Mouse (Mus musculus) midbrain, embryonic 12.5 days (tissue): ENCODE data around the gene Lefty2. TPM values are rescaled to one million over a fixed set of nuclear protein-coding genes. Genes with fewer than 3 reads are reported as not detected.
A peak's percentile ranks its signal among the peaks of the same experiment; 100 is the strongest.

ENCODE experiments used
- ATAC-seq: fragments of 200-750 bp; cut with Nextera tagmentation; 2 replicates; pipeline ENCODE4 v1.8.0; 2017; ENCODE audit warnings: low read depth, moderate TSS enrichment, moderate library complexity; ENCODE audit not compliant: low FRiP score
- H3K27ac ChIP-seq: fragments of 300-500 bp; sonication (generic); replicated peaks from 2 replicates; pipeline ENCODE4 v1.5.1; 2016; ENCODE audit warnings: mild to moderate bottlenecking
- H3K27me3 ChIP-seq: fragments of 300-500 bp; sonication (generic); 2 replicates; pipeline ENCODE4 v1.6.1; 2016; ENCODE audit warnings: mild to moderate bottlenecking
- H3K36me3 ChIP-seq: fragments of 300-500 bp; sonication (generic); 2 replicates; pipeline ENCODE4 v1.6.1; 2016
- H3K4me1 ChIP-seq: fragments of 300-500 bp; sonication (generic); 2 replicates; pipeline ENCODE4 v1.6.1; 2016
- H3K4me2 ChIP-seq: fragments of 300-500 bp; sonication (generic); replicated peaks from 2 replicates; pipeline ENCODE4 v1.6.1; 2016; ENCODE audit warnings: mild to moderate bottlenecking, moderate library complexity
- H3K4me3 ChIP-seq: fragments of 300-500 bp; sonication (generic); 2 replicates; pipeline ENCODE4 v1.5.1; 2016; ENCODE audit warnings: mild to moderate bottlenecking
- H3K9ac ChIP-seq: fragments of 300-500 bp; sonication (generic); replicated peaks from 2 replicates; pipeline ENCODE4 v1.6.1; 2016; ENCODE audit warnings: mild to moderate bottlenecking, moderate library complexity
- H3K9me3 ChIP-seq: fragments of 300-500 bp; sonication (generic); 2 replicates; pipeline ENCODE4 v1.6.1; 2016; ENCODE audit warnings: mild to moderate bottlenecking
- WGBS: fragments of 180-500 bp; shearing (Covaris S2); methylation state at CpG from one replicate; pipeline ENCODE4 v1.1.7; 2016; 5-methylcytosine and 5-hydroxymethylcytosine counted together
- polyA plus RNA-seq: library from polyadenylated mRNA; unstranded; fragments of >200 nt; fragmentation: Nextera tagmentation; extraction: Ambion mirVana; gene quantifications from 2 replicates; pipeline ENCODE4 v1.2.1, GENCODE M21; 2016

Gene Lefty2
- polyA plus RNA-seq = not detected in 2 replicates

- no peak within 1 kb of the TSS for H3K27ac ChIP-seq
- WGBS = 64% methylated on average over 10 of the region's 10 CpGs
- peaks cover 13% of the 10 kb centered on the region for H3K4me1 ChIP-seq
- H3K4me3 ChIP-seq = no peak within 1 kb of the TSS
- ATAC-seq = no peak
- H3K27me3 ChIP-seq = peaks cover 49% of the 10 kb centered on the region
- no peaks in the 10 kb centered on the region for H3K9me3 ChIP-seq
- H3K36me3 ChIP-seq = no peaks in the 10 kb centered on the region
- H3K4me2 ChIP-seq = no peak within 1 kb of the TSS
- H3K9ac ChIP-seq = no peak within 1 kb of the TSS
Measured at GRCm38 (mm10) chr1:180892808-180893207, at the start of gene Lefty2. Lefty2 (plus strand) TSS chr1:180893108.

DNA sequence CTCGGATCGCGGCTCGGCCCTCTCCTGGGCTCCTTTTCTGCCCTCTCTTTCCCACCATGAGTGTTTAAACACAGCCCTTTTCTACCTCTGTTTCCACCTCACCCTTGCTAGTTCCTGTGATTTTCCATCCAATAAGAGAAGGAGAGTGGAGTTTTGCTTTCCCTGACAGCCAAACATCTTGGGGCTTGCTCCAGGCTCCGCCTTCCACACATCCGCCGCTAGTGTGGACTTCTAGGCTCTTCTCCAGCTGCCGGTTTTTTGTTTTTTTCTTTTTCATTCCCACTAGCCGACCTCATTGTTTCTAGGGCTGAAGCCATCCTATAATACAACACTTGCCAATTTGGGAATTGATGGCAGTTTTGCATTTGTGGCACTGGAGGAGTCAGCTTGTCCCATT is 44.8 kb upstream of the Lefty2 start:
- Histone ChIP-seq H3K27ac (peak overlapping the region; percentile 91), H3K36me3 (no peaks in the 10 kb centered on the region), H3K9me3 (no peaks in the 10 kb centered on the region), H3K4me2 (peak overlapping the region; percentile 50), H3K27me3 (no peaks in the 10 kb centered on the region), H3K9ac (peak overlapping the region; percentile 43), H3K4me3 (peak overlapping the region; percentile 24), H3K4me1 (peaks cover 44% of the 10 kb centered on the region)
- ATAC-seq = peak; percentile 17; the same call in 1 of the 2 replicates
- WGBS = 0% methylated on average over 9 of the region's 9 CpGs

DNA sequence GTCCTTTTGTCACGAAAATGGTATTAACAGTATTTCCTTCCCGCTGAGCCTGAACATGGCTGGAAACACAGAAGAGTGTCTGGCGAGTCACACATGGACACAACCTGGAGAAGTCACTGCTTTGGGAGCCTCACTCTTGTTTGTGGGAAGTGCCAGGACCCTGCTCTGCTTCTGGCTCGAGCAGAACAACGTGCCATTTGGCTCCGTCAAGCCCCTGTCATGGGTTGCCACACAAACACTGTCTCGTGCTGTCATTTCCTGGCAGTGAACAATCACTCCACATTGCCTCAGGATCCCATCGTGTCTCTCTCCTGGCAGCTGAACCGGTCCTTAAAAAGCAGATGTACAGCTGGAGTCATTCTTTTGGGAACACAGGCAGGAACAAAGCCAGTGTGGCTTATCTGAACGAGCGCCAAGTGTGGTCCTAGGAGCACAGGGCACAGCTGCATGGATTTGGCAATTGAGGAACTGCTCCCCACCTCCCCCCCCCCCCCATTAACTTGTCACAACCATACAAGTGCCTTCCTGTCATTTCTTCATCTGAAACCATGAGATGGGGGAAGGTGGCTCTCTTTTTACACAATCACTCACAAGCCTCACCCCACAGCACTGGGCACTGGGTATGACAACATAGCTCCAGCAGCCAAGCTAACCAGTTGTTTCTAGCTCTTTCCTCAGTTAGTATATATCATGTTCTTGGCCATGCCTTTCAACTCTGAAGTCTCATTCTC is 44.2 kb upstream of the Lefty2 start:
- 20% methylated on average over 11 of the region's 11 CpGs for WGBS
- Histone ChIP-seq H3K36me3 (no peaks in the 10 kb centered on the region), H3K9ac (peak overlapping the region; percentile 43), H3K4me2 (peak overlapping the region; percentile 50), H3K4me1 (peaks cover 44% of the 10 kb centered on the region), H3K27ac (peak overlapping the region; percentile 91), H3K27me3 (no peaks in the 10 kb centered on the region), H3K9me3 (no peaks in the 10 kb centered on the region), H3K4me3 (peak overlapping the region; percentile 24)
- 0 out of 2 replicates have a peak, but pooled peaks have one; percentile 6 for ATAC-seq

DNA sequence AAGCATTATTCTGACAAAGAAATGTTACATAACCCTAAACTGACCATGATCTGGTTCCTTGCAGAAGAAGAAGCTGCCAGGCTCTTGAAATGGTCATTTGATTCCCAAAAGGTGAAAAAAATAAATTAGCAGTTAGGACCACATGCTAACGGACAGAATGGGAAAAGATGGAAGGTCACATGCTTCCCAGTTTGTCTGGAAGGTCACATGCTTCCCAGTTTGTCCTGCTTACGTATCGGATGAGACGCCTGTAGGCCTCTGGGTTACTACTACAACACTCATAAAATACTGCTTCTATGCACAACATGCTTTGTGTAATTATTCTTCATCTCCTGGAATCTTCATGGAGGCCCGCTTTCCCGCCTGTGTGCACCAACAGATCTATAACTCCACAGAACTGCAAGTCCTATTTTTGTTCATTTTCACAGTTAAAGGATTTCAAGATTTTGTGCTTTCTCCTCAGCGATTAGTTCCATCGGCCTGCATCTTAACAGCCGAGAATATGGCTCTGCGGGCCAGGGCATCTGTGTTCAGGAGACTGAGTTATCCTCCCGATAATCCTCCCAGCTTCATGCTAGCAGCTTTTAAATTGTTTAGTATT is 43.1 kb upstream of the Lefty2 start:
- Histone ChIP-seq H3K27ac (peak overlapping the region; percentile 99), H3K4me3 (peak overlapping the region; percentile 77), H3K27me3 (no peaks in the 10 kb centered on the region), H3K4me2 (peak overlapping the region; percentile 72), H3K36me3 (no peaks in the 10 kb centered on the region), H3K9ac (peak overlapping the region; percentile 70), H3K9me3 (no peaks in the 10 kb centered on the region), H3K4me1 (peaks cover 44% of the 10 kb centered on the region)
- no peak for ATAC-seq
- WGBS = 30% methylated on average over 11 of the region's 11 CpGs

- WGBS = under 1% methylated on average over 77 of the region's 77 CpGs
- peak within 1 kb of the TSS; percentile 73 for H3K4me2 ChIP-seq
- ATAC-seq = peak; percentile 98
Measured at GRCm38 (mm10) chr1:180850316-180851270, 42.3 kb upstream of the Lefty2 start, which contains the start of gene Sde2. Sde2 (plus strand) TSS chr1:180851127.

DNA sequence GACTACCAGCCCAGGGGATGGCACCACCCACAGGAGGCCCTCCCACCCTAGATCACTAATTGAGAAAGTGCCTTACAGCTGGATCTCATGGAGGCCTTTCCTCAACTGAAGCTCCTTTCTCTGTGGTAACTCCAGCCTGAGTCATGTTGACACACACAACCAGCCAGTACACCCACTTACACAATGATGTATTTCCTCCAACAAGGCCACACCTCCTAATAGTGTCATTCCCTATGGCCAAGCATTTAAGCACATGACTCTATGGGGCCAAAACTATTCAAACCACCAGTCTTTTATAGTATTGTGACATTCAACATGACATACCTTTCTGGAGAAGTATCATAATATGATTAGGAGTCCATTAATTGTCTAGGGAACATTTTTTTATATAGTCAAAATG is 34.1 kb upstream of the Lefty2 start:
- H3K27ac ChIP-seq = no peak overlapping the region
- H3K4me3 ChIP-seq = no peak overlapping the region
- no peak overlapping the region for H3K4me2 ChIP-seq
- H3K9me3 ChIP-seq = no peaks in the 10 kb centered on the region
- no peaks in the 10 kb centered on the region for H3K27me3 ChIP-seq
- no peak overlapping the region for H3K9ac ChIP-seq
- no peak for ATAC-seq
- H3K4me1 ChIP-seq = no peaks in the 10 kb centered on the region
- H3K36me3 ChIP-seq = peaks cover 68% of the 10 kb centered on the region

More at GRCm38 (mm10) chr1:180850316-180851270, 42.3 kb upstream of the Lefty2 start, which contains the start of gene Sde2:
- H3K9me3 ChIP-seq = no peaks in the 10 kb centered on the region
- peak within 1 kb of the TSS; percentile 76 for H3K9ac ChIP-seq
- H3K27me3 ChIP-seq = no peaks in the 10 kb centered on the region
- H3K4me1 ChIP-seq = peaks cover 44% of the 10 kb centered on the region
- peak within 1 kb of the TSS; percentile 77 for H3K4me3 ChIP-seq
- H3K27ac ChIP-seq = peak within 1 kb of the TSS; percentile 99
- H3K36me3 ChIP-seq = peaks cover under 1% of the 10 kb centered on the region; the same call in 1 of the 2 replicates

DNA sequence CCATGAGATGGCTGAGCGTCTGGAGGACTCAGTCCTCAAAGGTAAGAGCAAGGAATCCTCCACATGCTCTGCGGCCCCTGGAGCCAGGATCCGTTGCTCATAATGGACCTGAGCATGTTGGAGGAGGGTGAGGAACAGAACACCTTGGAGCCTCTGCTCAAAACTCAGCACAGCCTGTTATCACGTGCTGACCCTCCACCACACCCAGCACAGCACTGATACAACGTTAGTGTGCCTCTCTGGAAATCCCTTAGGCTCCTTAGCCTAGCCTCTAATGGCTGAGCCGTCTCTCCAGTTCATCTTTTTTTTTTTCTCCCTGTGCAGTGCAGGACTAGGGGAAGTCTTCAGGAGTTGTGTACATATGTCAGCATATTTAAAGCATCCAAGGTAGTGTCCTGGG is 32.9 kb upstream of the Lefty2 start:
- Histone ChIP-seq H3K9ac (no peak overlapping the region), H3K4me3 (no peak overlapping the region), H3K27ac (no peak overlapping the region), H3K36me3 (peaks cover 79% of the 10 kb centered on the region), H3K9me3 (no peaks in the 10 kb centered on the region), H3K27me3 (no peaks in the 10 kb centered on the region), H3K4me2 (no peak overlapping the region), H3K4me1 (no peaks in the 10 kb centered on the region)
- WGBS = 89% methylated on average over 6 of the region's 6 CpGs
- no peak for ATAC-seq

DNA sequence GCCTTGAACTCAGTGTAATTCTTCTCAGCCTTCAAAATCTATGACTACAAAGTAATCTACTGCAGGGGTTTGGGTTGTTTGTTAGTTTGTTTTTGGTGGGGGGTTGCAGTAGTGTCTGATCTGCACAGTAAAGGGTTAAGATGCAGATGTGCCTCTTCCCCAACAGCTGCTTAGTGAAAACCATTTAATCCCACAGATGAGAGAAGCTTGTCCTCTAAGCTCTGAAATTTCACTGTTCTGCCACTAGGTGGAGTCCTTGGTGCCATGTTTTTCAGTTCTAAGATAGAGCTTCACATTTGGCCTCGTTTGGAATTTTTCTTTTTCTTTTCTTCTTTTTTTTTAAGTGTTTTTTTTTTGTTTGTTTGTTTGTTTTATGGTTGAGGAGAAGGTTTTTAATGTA is 29.3 kb upstream of the Lefty2 start:
- H3K4me1 ChIP-seq = no peaks in the 10 kb centered on the region
- 55% methylated on average over 1 of the region's 1 CpGs for WGBS
- H3K4me3 ChIP-seq = no peak overlapping the region
- no peaks in the 10 kb centered on the region for H3K27me3 ChIP-seq
- no peak overlapping the region for H3K27ac ChIP-seq
- peaks cover 85% of the 10 kb centered on the region for H3K36me3 ChIP-seq
- ATAC-seq = no peak
- H3K9me3 ChIP-seq = no peaks in the 10 kb centered on the region
- H3K4me2 ChIP-seq = no peak overlapping the region
- no peak overlapping the region for H3K9ac ChIP-seq

GRCm38 (mm10) chr1:180866001-180866400 is 26.9 kb upstream of the Lefty2 start:
- Histone ChIP-seq H3K27ac (no peak overlapping the region), H3K4me1 (no peaks in the 10 kb centered on the region), H3K4me2 (no peak overlapping the region), H3K9ac (no peak overlapping the region), H3K9me3 (no peaks in the 10 kb centered on the region), H3K36me3 (peaks cover 68% of the 10 kb centered on the region), H3K27me3 (no peaks in the 10 kb centered on the region), H3K4me3 (no peak overlapping the region)
- no peak for ATAC-seq
- 97% methylated on average over 7 of the region's 7 CpGs for WGBS

- ATAC-seq = no peak
- no peak overlapping the region for H3K27ac ChIP-seq
- H3K36me3 ChIP-seq = peaks cover 33% of the 10 kb centered on the region
- no peak overlapping the region for H3K4me2 ChIP-seq
- 76% methylated on average over 13 of the region's 13 CpGs for WGBS
- no peaks in the 10 kb centered on the region for H3K9me3 ChIP-seq
- no peaks in the 10 kb centered on the region for H3K27me3 ChIP-seq
- H3K4me3 ChIP-seq = no peak overlapping the region
- H3K4me1 ChIP-seq = no peaks in the 10 kb centered on the region
- H3K9ac ChIP-seq = no peak overlapping the region
Measured at GRCm38 (mm10) chr1:180870122-180870650, 22.7 kb upstream of the Lefty2 start.

- H3K27me3 ChIP-seq = no peaks in the 10 kb centered on the region
- H3K36me3 ChIP-seq = no peaks in the 10 kb centered on the region
- no peak overlapping the region for H3K9ac ChIP-seq
- peak; percentile 44; the same call in 1 of the 2 replicates for ATAC-seq
- H3K9me3 ChIP-seq = no peaks in the 10 kb centered on the region
- no peak overlapping the region for H3K4me2 ChIP-seq
- whole genome bisulfite sequencing = 20% methylated on average over 9 of the region's 9 CpGs
- no peaks in the 10 kb centered on the region for H3K4me1 ChIP-seq
- H3K4me3 ChIP-seq = no peak overlapping the region
- H3K27ac ChIP-seq = no peak overlapping the region
Measured at GRCm38 (mm10) chr1:180873861-180874484, 18.9 kb upstream of the Lefty2 start.
